Mouse (Mus musculus): ENCODE measurements around the gene Cdh13.

The Cdh13 gene

DNA sequence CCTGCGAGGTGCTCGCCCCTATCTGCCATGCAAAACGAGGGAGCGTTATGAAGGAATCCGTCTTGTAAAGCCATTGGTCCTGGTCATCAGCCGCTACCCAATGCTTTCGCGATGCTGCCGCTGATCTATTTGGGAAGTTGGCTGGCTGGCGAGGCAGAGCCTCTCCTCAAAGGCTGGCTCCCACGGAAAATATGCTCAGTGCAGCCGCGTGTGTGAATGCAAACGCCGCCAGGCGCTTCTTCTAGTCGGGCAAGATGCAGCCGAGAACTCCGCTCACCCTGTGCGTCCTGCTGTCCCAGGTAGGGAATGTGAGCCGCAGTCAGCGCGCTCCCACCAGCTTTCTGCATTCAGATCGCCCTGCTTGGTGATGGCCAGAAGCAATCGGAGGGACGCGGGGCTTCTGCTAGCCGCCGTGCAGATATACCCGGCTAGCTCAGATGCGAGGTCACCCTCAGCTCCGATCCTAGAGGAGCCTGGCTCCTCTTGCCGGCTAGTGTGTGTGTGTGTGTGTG, at the start of gene Cdh13:
Cdh13 (plus strand) TSS at position 134 of the 512 bp plus-strand sequence.
- peak; percentile 27 for DNase-seq

DNA sequence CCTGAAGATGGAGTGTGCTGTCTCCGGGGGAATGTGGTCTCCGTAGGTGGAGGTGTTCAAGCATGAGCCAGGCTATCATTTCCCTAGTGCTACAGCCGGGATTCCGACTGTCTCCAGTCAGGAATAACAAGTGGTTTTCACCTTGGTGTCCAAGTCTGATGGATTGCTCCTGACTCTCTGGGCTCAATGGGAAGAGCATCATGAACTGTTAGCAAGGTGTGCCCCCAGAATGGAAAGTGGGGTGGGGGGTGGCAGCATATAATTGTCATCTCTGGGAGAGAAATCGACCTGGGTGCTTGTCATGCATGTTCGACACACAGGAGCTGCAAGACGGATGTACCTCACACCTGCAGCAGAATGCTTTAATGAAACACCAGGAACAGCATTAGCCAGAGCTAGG, 47.9 kb upstream of the Cdh13 start:
- no peak for DNase-seq

DNA sequence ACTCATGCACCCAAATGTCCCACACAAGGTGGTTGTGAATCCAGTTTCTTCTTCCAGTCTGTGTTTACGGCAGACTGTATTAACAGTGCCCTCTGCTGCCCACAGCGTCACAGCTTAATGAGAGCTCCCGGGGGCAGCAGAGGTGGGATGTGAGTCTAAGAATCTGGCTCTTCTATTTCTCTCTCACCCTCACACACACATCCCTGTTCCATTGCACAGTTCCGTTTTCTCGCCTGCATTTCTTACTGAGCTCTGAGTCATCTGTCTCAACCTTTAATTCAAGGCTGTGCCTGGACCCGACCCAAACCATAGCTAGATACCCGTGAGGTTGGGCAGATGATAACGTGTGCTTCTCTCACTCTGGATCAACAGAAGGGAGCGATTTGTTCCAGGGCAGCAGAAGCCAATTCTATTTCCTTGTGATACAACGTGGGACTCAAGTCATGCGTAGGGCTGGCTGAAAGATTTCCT, 46.3 kb upstream of the Cdh13 start:
- no peak for DNase-seq

DNA sequence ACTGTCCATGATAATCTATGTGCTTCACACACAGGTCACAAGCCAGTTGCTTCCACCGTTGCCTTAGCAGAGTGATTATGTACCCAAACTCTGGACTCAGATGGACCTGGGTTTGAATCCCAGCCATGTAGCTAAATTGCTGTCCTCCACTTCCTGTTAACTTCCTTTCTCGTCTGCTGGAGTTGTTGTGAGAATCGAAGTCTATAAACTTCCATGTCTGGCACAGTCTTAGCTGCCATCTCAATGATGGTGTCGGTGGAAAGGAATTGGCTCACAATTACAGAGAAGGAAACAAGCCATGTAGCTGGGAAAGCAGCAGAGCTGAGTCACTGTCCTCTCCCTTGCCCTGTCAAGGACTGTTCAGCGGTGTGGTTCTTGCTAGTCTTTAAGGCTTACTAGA, 45.4 kb upstream of the Cdh13 start:
- DNase-seq, result no peak

DNA sequence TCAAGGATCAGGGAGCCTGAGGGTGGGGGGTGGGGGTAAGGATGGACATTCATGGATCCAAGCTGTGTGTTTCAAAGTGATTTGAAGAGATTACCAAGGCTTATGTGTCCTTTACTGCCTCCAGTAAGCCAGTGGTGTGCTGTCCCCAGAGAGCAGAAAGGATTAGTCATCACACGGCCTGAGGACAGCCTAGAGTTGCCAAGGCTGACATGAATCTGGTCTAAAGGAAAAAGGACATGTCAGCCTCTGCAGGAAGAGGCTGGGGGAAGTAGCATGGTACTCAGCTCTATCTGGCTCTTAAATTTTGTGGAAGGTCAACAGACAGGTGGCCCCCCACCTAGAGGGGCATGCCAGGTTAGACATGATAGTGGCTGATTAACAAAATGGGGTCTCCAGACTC, 44.3 kb upstream of the Cdh13 start:
- no peak for DNase-seq

DNA sequence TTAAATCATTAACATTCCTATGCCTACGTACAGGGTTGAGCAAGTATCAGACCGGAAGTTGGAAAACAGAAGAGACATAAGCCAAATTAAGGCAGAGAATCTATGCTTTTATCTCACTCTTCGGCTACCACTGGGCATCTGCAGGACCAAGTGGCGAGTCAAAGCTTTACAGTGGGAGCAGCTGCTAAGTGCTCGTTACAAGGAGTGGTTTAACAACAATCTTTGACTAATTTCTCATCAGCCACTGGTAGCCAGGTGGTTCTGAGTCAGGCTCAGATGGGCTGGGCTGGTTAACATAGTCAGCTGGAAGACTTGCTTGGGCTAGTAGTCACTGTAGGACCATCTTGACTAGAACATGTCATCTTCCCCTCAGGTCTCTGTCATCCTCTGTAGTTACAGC, 34.2 kb upstream of the Cdh13 start:
- no peak for DNase-seq

DNA sequence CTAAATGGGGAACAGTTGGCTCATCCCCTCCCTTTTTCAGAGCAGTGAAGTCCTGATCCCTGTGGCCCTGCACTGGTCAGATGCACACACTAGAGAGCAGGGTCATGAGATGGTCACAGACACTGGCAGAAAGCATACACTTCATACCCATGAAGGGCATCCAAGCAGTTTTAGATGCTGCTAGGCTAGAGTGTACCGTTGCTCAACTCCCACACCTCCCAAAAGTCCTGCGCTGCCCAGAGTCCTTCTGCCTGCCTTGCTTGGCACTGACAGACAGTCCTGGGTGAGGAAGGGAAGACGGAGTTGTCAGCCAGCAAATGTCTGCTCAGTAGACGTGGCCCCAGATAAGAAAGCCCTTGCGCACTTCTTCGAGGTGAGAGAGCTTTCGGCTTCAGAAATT, 33.6 kb upstream of the Cdh13 start:
- no peak for DNase-seq

DNA sequence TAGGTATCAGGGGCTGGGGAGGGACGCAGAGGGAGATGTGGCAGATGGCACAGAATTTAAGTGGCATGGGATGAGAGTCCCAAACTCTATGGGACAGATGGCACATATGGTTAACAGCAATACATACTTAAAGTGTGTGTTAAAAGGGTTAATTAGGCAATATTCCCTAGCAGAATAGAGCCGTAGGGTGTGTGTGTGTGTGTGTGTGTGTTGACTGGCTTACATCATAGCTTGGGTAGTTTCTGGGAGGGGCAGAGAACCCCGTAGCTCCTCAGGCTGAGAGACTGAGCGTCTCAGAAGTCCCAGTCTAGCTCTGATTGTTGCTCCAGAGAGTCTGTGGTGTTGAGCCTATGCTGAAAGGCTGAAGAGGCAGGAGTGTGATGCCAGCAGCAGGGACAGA, 20.4 kb upstream of the Cdh13 start:
- no peak for DNase-seq

DNA sequence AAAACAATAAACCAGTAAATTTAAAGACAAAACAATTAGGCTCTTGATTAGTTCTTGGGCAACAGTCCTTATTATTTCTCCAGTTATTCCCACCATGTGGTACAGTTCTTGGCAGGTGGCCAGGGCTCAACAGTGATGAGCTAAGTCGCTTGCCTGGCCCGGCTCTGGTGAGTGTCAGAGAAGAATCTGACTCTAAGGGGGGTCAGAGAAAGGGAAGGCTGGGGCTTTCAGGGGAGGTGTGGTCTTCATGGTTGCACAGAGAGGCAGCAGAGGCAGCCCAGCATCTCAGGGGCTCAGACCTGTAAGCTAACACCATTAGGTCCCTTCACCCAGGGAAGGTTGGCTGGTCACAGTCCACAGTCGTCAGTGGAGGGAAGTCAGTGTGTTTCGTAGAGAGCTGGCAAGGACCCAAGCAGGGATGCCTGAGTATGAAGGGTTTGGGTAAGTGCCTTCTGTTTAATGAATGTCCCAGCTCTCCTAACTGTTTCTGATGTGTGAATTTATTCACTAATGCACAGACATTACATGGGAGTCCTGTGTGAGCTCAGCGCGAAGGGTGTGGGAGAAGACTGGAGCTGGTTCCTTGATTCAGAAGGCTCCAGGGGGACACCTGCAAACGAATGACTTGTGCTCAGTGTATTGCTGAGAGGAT, 12.7 kb upstream of the Cdh13 start:
- no peak for DNase-seq

DNA sequence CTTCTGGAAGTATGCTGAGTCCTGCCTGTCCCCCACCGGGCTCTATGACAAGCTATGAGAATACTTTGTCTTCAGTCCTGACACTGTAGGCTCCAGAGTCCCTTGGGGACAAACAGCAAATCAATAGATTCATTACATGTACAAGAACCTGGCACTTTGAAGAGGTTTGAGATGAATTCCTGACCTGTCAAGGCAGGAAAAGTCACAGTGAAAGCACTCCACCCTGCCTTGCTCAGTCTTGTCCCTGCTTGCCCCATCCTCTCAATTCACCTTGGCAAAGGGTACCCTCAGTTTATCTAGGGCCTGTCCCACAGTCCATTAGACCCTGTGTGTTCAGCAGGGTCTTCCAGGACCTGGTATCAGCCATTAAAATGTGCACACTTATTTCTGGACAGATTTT, 11.0 kb upstream of the Cdh13 start:
- DNase-seq, result no peak

DNA sequence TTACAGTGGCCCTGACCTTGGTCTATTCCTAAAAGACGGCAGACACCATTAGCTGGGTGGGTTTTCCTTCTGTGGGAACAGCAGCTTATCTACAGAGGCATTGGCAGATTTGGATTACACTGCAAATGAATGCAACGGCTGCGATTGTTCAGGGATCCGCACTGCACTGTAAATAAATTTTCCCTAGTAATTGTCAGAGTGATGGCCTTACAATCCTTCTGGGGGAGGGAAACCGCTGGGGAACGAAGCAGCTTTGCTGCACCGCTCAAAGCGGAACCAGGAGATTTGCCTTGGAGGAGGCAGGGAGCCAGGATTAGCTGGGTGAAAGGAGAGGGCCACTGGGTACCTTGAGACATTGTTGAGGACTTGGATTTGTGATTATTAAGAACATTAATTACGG, 9.3 kb upstream of the Cdh13 start:
- DNase-seq, result no peak

DNA sequence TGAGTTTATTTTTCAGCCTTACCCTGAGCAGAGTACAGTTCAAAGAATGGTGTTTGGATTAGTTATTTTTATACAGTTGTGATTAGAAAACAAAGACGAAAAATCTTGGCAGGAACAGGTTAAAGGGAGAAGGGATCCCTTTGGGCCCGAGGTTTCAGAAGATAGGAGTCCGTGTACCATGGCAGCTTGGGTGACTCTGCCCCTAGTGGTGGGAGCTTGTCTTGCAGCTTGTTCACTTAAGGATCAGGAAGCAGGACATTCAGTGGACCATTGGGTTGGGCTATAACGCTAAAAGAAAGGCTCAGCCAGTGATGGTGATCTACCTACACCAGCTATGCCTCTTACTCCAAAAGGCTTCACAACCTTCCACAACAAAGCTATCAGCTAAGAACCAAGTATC, 8.8 kb upstream of the Cdh13 start:
- peak; percentile 62 for DNase-seq

DNA sequence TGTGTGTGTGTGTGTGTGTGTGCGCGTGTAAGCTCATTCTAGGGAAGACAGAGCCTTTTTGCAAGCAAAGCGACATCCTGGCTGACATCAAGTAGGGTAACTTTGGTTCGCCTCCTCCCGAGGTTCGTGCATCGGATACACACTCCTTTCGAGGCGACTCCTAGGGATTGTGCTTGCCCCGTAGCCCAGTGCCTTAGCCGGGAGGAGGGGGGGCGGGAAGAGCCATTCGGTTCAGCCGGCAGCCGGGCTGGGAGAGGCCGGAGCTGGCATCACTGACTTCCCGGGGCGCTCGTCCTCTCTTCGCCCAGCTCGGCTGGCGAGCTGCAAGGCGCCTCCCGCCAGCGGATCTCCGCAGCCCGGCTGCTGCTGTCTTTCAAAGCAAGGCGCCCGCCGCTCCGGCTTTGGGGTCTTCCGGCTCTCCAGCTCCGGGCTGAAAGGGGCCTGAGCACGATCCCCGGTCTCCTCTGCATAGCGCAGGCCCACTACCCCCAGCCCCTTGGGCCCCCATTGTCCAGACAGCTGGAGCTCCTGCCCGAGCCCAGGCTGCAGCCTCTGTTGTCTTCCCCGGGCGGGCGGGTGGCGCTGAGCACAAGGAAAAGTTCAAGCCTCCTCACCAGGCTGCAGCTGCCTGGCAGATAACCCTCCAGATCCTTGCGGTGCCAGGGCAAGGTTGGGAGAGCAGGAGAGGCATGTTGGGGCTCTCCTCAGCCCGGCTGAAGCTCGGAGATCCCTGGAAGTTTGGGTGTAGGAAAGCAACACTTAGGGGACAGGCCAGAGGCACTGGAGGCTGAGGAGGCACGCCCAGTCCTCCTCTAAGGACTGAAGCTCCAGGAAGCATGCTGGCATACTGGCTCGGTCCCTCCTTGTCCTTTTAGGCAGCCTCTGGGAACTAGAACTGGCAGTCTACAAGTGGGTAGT, 838 bp downstream of the Cdh13 start:
- peak; percentile 23 for DNase-seq

DNA sequence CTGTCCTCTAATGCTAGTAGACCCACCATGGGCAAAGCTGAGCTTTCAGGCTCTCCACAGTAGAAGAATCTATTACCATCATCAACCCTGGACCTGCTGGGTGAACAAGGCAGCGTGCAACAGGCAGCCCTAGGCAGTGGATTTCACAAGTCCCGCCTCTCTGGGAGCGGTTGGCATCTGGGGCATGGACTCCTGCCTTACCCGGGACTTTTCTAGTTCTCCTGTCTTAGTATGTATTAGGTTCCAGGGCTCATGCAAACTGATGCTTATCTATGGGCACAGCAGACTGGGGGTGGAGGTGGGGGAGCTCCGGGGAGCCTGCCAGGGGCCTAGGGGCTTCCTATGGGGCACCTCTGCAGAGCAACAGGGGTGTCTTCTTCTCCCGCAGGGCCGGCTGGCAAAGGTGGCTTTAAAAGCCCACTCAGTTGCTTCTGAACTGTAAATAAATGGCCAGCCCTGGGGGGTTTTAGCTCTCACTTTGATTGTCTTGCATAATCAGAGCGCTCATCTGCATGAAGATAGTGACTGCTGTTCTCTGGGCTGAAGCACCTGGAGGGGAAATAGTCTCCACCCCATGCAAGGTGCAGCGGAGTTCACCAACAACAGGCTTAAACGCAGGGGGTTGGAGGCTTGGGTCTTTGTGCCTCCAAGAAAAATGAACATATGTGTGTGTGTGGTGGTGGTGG, 2.2 kb downstream of the Cdh13 start:
- DNase-seq, result no peak

DNA sequence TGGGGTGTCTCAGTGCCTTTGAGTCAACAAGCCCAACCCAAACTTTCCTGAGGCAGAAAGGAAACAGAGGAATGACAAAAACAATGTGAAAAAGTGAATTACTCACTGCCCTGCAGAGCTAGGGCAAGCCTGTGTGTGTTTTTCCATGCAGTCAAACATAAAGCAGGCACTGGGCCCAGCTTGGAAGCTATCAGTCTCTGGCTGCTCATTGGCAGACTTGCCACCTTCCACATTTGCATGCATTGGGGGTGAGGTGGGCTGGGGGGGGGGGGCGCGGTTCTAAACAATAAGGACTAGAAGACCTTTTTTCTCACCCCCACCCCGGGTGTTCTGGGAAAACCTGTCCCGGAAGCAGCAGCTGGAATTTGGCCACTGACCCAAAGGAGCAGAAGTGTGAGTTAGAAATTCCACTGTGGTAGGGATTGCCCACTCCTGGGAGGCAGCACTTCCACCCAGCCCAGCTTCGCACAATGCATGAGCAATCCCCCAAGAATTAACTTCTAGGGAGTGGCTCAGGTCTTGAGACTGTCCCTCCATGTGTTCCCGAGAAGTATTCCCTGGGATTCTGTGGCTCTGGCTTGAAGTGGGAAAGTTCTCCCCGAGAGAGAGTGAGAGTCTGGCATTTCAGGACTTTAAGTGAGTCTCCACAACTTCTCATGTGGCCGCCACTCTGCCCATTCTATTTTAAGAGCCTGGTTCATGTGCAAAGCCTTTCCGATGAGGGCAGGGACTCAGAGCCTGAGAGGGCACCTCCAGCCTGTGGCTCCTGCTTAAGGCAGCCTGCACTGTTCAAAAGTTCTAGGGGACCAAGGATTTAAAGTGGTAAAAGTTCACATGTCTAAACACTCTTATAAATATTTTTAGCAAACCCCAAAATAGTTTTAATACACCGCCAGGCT, 3.0 kb downstream of the Cdh13 start:
- DNase-seq, result no peak

DNA sequence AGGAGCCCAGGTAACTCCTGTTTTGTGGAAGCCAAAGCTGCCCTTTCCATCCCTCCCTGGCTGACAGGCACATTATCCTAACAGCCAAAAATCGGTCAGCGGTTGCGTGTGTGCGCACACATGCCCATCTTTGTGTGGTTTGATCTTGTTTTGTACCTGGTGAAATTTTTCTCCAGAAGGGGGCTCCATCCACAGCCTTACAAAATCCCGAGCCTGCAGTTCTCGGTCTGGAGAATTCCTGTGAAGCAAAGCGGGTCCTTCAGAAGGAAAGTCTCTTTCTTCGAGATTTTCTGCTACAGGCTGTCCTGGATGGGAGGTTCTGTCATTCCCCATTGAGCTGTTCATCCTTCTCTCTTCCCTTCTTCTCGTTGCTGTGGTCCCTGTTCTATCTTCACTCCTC, 4.0 kb downstream of the Cdh13 start:
- peak; percentile 21 for DNase-seq

DNA sequence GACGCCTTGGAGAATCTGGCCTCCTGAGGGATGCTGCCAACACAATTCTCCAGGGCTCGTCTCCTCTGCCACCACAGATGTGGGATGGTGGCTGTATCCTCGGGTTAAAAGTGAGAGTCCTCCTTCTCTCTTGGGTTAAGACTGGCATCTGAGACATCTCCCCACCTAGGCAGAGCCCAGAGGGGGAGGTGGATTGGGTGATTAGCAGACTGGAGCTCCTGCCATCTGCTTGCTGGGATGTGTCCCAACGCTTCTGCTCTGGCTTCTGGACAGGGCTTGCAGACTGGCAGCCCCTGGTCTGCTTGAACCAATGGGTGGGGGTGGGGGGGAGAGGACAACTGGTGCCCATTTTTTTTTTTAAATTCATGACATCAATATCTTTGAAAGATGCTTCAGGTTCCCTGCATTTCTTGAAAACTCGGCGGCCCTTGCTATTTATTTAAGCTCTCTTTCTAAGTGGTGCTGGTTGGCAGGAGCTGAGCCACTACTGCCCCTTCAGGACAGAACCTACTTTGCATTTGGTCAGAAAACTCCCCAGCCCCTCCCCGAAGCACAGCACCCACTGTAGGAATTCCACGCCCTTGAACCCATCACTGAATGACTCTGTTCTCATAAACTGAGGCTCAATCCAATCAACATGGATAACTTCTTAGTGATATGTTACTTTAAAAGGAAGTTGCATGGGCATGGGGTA, 4.9 kb downstream of the Cdh13 start:
- DNase-seq, result no peak

DNA sequence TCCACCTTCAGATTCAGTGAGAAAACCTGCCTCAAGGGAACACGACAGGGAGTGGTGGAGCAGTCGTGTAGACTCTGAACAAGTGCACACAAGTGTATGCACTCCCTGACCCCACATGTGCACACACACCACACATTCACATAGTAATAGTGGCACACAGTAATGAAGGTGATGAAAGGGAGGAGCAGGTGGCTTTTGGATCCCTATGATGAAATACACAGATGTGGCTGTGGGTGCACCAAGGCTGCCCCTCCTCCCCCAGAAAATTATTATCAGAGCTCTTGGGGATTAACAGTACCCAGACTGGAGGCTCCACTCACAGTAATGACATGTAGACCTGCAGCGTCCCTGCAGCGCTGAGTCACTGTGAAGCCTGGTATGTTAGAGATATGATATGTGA, 5.6 kb downstream of the Cdh13 start:
- DNase-seq, result no peak

DNA sequence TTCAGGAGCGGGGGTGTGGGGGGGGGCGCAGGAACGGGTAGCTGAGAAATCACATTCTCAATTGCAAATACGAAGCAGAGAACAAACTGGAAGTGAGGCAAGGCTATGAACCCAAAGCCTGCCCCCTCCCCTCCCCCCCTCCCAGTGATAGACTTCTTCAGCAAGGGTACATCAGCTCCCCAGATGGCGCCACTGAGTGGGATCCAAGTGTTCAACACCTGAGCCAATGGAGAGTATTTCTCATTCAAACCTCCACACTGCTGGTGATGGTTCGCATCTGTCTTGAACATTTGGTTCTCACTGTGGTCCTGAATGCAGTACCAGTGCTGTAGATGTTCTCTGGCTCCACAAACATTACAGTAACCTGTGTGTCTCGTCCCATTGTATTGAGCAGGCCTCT, 6.0 kb downstream of the Cdh13 start:
- no peak for DNase-seq

DNA sequence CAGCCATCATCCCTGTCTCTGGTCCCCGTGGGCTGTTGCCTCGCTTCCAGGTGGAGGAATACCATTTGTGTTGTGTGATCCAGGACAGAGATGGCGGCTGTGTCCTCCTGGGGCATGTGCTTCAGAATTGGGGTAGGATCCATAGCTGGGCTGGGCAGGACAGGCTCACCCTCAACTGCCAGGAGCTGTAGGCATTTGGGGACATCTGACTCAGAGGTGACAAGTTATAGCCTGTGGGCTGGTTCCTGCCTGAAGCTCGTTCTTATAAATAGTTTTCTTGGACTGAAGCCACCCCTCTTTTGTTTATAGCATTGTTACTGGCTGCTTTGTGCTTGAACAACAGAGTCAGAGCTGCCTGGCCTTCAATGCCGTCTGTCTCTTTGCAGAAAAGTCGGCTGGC, 6.7 kb downstream of the Cdh13 start:
- no peak for DNase-seq

DNA sequence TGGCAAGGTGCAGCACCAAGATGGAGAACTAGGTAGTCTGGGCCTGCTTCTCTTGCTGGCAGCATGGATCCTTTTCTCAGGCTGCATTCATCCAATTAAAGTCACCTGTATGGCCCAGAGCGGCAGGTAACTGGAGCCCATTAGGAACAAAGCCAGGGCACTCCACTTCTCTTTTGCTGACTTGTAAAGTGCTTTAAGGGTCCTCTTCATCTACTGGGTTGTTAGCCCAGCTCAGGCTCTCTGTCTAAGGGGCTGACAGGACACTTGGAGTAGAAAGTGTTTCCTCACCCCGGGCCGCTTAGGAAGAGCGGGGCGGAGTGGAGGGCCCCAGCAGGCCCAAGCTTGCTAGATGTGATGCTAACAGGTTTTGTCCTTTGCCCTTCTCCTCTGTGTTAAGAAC, 12.9 kb downstream of the Cdh13 start:
- no peak for DNase-seq

DNA sequence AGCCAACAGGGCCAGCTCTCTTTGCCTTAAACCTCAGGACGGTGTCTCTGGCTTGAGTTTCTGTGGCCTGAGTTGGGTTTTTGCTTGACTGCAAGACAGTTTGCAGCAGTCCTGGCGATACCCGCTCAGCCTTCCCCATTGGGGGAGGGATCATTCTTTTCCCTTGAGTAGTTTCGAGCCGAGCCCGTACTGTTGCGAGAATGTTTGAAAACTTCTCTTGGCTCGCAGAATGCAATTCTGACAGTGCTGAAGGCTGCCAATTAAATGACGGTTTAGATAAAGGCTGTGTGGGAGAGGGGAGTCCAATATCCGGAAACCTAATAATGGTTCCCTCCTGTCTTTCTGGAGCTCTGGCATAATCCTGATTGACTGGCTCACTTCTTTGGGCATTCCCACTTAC, 23.4 kb downstream of the Cdh13 start:
- no peak for DNase-seq
